Mouse (Mus musculus): Measurements from ENCODE around the gene Atg4a-ps.

DNA sequence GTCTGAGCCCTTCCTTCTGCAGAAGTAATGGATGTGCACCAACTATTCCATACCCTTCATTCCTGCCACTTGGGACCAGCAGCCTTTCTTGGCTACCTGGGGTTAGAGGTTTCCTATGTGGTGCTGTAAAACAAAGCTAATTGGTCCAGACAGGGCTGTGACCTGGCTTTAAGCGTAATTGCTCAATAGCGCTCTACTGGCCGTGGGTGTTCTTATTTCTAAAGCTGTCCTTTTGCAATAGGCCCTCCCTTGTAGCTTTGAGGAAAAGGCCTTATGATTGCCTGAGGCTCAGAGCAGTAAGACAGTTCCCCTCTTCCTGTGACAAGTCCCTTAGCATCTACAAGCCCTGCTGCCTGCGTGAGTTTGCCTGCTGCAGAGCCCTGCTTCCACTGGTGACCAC is 48.3 kb downstream of the Atg4a-ps start:
- TF ChIP-seq GATA1 (IDR thresholded peaks at IDR 0.05; ENCODE audit: borderline replicate concordance, low read length) = no peak
- TF ChIP-seq FLI1 (IDR thresholded peaks at IDR 0.05; ENCODE audit: low read length) = no peak

All from megakaryocyte, embryonic 14.5 days (primary cell).